ENCODE assay signal across 11 mouse cellular contexts in the genomic region with DNA sequence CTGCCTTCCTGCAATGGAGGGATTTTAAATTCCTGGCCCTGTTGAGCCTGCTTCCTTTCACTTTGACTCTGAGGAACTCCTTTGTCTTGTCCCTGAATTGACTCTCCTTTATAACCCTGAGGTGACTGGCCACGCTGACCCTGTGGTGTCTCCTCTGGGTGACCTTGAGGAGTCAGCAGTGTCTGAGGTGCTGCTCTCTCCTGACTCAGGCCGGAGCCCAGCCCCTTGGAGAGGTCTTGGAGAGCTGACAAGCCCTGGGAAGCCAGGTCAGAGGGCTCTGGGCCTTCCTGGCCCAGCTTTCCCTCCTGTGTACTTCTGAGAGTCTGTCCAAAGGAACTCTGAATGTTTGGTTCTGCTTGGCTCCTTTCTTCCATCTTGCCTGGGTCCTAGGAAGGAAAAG. TPM values are rescaled to one million over a fixed set of nuclear protein-coding genes. Genes with fewer than 3 reads are reported as not detected.
DNase-seq lines count a peak whose midpoint lies in the region; ATAC-seq and TF ChIP-seq lines count a peak whose summit lies in the region.
"Had no signal": no experiment of that assay in that cellular context is flagged by ENCODE, and none has a peak within 500 bp of the region (broad histone marks: within the 10 kb centered on the region; RNA-seq: fewer than 3 reads in every experiment).

No protein-coding gene starts in this region.

- no peak for TF ChIP-seq CTCF in lung, embryonic 14.5 days (IDR thresholded peaks at IDR 0.05; ENCODE audit: low read depth)
- no peak for TF ChIP-seq CTCF in liver, embryonic 14.5 days (IDR thresholded peaks at IDR 0.05; ENCODE audit: low read depth)

- ATAC-seq in lung, embryonic 14.5 days (ENCODE audit: insufficient read depth) = no peak
- ATAC-seq in liver, embryonic 14.5 days (ENCODE audit: insufficient read depth) = no peak
- ATAC-seq: Patski had no signal

- H3K4me3 ChIP-seq in lung, embryonic 14.5 days (ENCODE audit: low read depth, low read length) = no peak overlapping the region
- H3K4me3 ChIP-seq in liver, embryonic 14.5 days (ENCODE audit: insufficient read depth in 1 of 2, low read depth in 2 of 2, low read length in 2 of 2) = no peak overlapping the region; a peak in 1 of 4 replicates

- H3K4me1 ChIP-seq in lung, embryonic 14.5 days (ENCODE audit: insufficient read depth) = no peaks in the 10 kb centered on the region
- H3K4me1 ChIP-seq in liver, embryonic 14.5 days (replicated peaks; ENCODE audit: control insufficient read depth in 2 of 2, insufficient read depth in 2 of 2, low read length in 1 of 2) = no peaks in the 10 kb centered on the region

- no peaks in the 10 kb centered on the region for H3K9me3 ChIP-seq in lung, embryonic 14.5 days (ENCODE audit: low read depth, low read length)
- no peaks in the 10 kb centered on the region for H3K9me3 ChIP-seq in liver, embryonic 14.5 days (ENCODE audit: control insufficient read depth, low read length)
- H3K9me3 ChIP-seq: midbrain, embryonic 13.5 days had no signal

- peak overlapping the region; percentile 59 for H3K4me2 ChIP-seq in lung, embryonic 14.5 days
- peak overlapping the region; percentile 79 for H3K4me2 ChIP-seq in liver, embryonic 14.5 days (ENCODE audit: low read depth)

- peaks cover 18% of the 10 kb centered on the region for H3K36me3 ChIP-seq in lung, embryonic 14.5 days (ENCODE audit: insufficient read depth)
- no peaks in the 10 kb centered on the region; the same call in 1 of the 2 replicates for H3K36me3 ChIP-seq in liver, embryonic 14.5 days (replicated peaks; ENCODE audit: control insufficient read depth, insufficient read depth, low read depth)

- DNase-seq in adrenal gland, postnatal 10 days = peak; percentile 66
- DNase-seq in adrenal gland, postnatal 4 days (ENCODE audit: low spot score in 2 of 2) = no peak
- DNase-seq in lung, embryonic 14.5 days = no peak
- no peak for DNase-seq in lung, postnatal 36 days
- peak; percentile 73 for DNase-seq in kidney, adult 11 months
- no peak for DNase-seq in liver, embryonic 14.5 days (ENCODE audit: low read depth in 3 of 3, low spot score in 3 of 3)
- no peak for DNase-seq in right cerebral cortex, adult 2 months (ENCODE audit: low spot score in 2 of 2)
- no peak for DNase-seq in MN1 (ENCODE audit: low spot score)

- H3K27ac ChIP-seq in lung, embryonic 14.5 days (ENCODE audit: low read depth) = no peak overlapping the region
- H3K27ac ChIP-seq in liver, embryonic 14.5 days = no peak overlapping the region
- H3K27ac ChIP-seq: midbrain, embryonic 13.5 days had no signal

- no peaks in the 10 kb centered on the region for H3K27me3 ChIP-seq in lung, embryonic 14.5 days (ENCODE audit: insufficient read depth, low read length)
- H3K27me3 ChIP-seq in liver, embryonic 14.5 days (ENCODE audit: control insufficient read depth, insufficient read depth, low read length) = no peaks in the 10 kb centered on the region; the same call in none of the 2 replicates
- H3K27me3 ChIP-seq: Patski had no signal

- 57% methylated on average over 2 of the region's 2 CpGs for WGBS in lung, embryonic 14.5 days
- WGBS in liver, embryonic 14.5 days (ENCODE audit: insufficient replicate concordance) = 57% methylated on average over 2 of the region's 2 CpGs

- TF ChIP-seq EP300 in liver, embryonic 14.5 days (IDR thresholded peaks at IDR 0.05; ENCODE audit: low read depth) = no peak

- no peak overlapping the region for H3K9ac ChIP-seq in lung, embryonic 14.5 days
- no peak overlapping the region for H3K9ac ChIP-seq in liver, embryonic 14.5 days (replicated peaks)

RNA-seq across cellular contexts. Expression of gene Atp6v1fnb, which starts 3.5 kb away (rescaled TPM):
- under 1 TPM in 1 of 2 experiments, not detected in 1; 0.45 TPM for total RNA-seq in adrenal gland, postnatal 10 days (2021)
- total RNA-seq in adrenal gland, postnatal 4 days (2021) = 1 to 10 TPM in 1 of 2 experiments, under 1 TPM in 1; 0.92 to 1.1 TPM
- not detected in 2 replicates for polyA plus RNA-seq in lung, embryonic 14.5 days (2014; fragmentation: Nextera tagmentation; extraction: Ambion mirVana)
- polyA plus RNA-seq in liver, embryonic 14.5 days (2012; rRNA removed) = 0.11 TPM in 1 of 2 replicates, not detected in the other
- polyA plus RNA-seq in liver, embryonic 14.5 days (2014; fragmentation: Nextera tagmentation; extraction: Ambion mirVana) = not detected in 2 replicates
- polyA plus RNA-seq: hindbrain, embryonic 11.5 days; Patski had no signal

RNA-seq across cellular contexts. Expression of gene Atp6v1f, which starts 7.2 kb away (rescaled TPM):
- total RNA-seq in adrenal gland, postnatal 10 days (2021) = 100 to 1,000 TPM; 183 to 191 TPM
- total RNA-seq in adrenal gland, postnatal 4 days (2021) = 100 to 1,000 TPM; 174 to 181 TPM
- polyA plus RNA-seq in lung, embryonic 14.5 days (2014; fragmentation: Nextera tagmentation; extraction: Ambion mirVana) = 182 and 184 TPM in 2 replicates
- 107 and 111 TPM in 2 replicates for polyA plus RNA-seq in liver, embryonic 14.5 days (2012; rRNA removed)
- 137 and 139 TPM in 2 replicates for polyA plus RNA-seq in liver, embryonic 14.5 days (2014; fragmentation: Nextera tagmentation; extraction: Ambion mirVana)

RNA-seq across cellular contexts. Expression of gene Kcp, which starts 33.0 kb away (rescaled TPM):
- 1 to 10 TPM; 7.0 to 7.1 TPM for total RNA-seq in adrenal gland, postnatal 10 days (2021)
- total RNA-seq in adrenal gland, postnatal 4 days (2021) = 10 to 100 TPM in 1 of 2 experiments, 1 to 10 TPM in 1; 9.0 to 14.2 TPM
- polyA plus RNA-seq in lung, embryonic 14.5 days (2014; fragmentation: Nextera tagmentation; extraction: Ambion mirVana) = 17.3 and 22.0 TPM in 2 replicates
- 2.0 and 2.6 TPM in 2 replicates for polyA plus RNA-seq in liver, embryonic 14.5 days (2012; rRNA removed)
- polyA plus RNA-seq in liver, embryonic 14.5 days (2014; fragmentation: Nextera tagmentation; extraction: Ambion mirVana) = 0.67 and 1.2 TPM in 2 replicates

RNA-seq across cellular contexts. Expression of gene Flnc, which starts 41.7 kb away (rescaled TPM):
- total RNA-seq in adrenal gland, postnatal 10 days (2021) = 10 to 100 TPM; 17.6 to 41.6 TPM
- 10 to 100 TPM; 16.5 to 28.3 TPM for total RNA-seq in adrenal gland, postnatal 4 days (2021)
- polyA plus RNA-seq in lung, embryonic 14.5 days (2014; fragmentation: Nextera tagmentation; extraction: Ambion mirVana) = 8.8 and 10.1 TPM in 2 replicates
- polyA plus RNA-seq in liver, embryonic 14.5 days (2012; rRNA removed) = 0.23 and 0.30 TPM in 2 replicates
- polyA plus RNA-seq in liver, embryonic 14.5 days (2014; fragmentation: Nextera tagmentation; extraction: Ambion mirVana) = 0.14 and 0.33 TPM in 2 replicates

RNA-seq across cellular contexts. Expression of gene Irf5, which starts 51.7 kb away (rescaled TPM):
- 1 to 10 TPM; 3.8 to 4.8 TPM for total RNA-seq in adrenal gland, postnatal 10 days (2021)
- total RNA-seq in adrenal gland, postnatal 4 days (2021) = 1 to 10 TPM; 4.5 to 4.7 TPM
- polyA plus RNA-seq in lung, embryonic 14.5 days (2014; fragmentation: Nextera tagmentation; extraction: Ambion mirVana) = 3.7 and 4.2 TPM in 2 replicates
- 5.7 and 6.4 TPM in 2 replicates for polyA plus RNA-seq in liver, embryonic 14.5 days (2012; rRNA removed)
- 5.5 and 6.8 TPM in 2 replicates for polyA plus RNA-seq in liver, embryonic 14.5 days (2014; fragmentation: Nextera tagmentation; extraction: Ambion mirVana)

Comparison
In these comparisons a context has a peak if more than half of its experiments do, and no peak if none do; other contexts are left out.
1. DNase-seq: peak in adrenal gland, postnatal 10 days (single experiment) and kidney, adult 11 months (single experiment); none in adrenal gland, postnatal 4 days (0 of 2), lung, embryonic 14.5 days (single experiment), lung, postnatal 36 days (single experiment), liver, embryonic 14.5 days (0 of 3), right cerebral cortex, adult 2 months (0 of 2) and MN1 (single experiment).